Mouse (Mus musculus): ENCODE data around the gene Col28a1. TPM values are rescaled to one million over a fixed set of nuclear protein-coding genes. Genes with fewer than 3 reads are reported as not detected.
"Not testable (repeated sequence)": the region's sequence is repeated elsewhere in the genome, so short reads cannot be mapped to it uniquely, and the experiment has no call there.

Col28a1 gene
- polyA plus RNA-seq, 1 experiment = not detected

GRCm38 (mm10) chr6:7983646-7983979, 208.8 kb downstream of the Col28a1 start:
- no peak overlapping the region for H3K4me3 ChIP-seq

DNA sequence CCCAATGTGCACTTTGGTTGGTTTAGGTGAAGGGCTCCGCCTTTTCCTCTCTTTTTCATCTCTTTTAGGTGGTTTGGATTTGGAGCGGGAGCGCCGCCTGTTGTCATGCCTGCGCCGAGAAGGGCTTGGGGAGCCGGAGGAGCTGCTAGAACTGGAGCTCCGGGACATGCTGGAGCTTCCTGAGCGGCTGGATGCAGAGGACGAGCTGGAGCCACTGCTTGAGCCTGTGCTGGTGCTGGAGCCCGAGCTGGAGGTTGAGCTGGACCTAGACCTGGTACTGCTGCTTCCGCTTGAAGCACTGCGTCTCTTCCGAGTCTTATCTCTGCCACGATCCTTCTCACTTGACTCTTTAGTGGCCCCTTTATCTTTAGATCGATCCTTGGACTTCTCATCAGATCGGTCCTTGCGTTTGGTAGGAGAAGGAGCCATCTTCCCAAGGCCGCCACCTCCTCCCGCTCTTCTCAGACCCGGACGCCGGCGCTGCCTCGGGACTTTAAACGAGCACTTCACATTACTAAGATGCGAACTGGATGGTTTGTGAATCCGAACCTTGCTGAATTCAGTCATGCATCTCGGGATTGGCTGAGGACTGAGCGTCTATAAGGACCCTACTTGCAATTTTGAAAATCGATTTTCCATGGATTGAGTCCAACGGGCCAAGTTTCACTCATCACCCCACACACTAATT, 209.3 kb downstream of the Col28a1 start:
- H3ac ChIP-seq (ENCODE audit: control insufficient read depth, insufficient read length); H3K4me2 ChIP-seq (ENCODE audit: low read depth); H3K4me3 ChIP-seq; H3K79me2 ChIP-seq (ENCODE audit: control insufficient read depth, insufficient read depth); H3K36me3 ChIP-seq (ENCODE audit: control insufficient read depth, insufficient read depth): not testable (repeated sequence)
- peaks cover 11% of the 10 kb centered on the region for H3K27me3 ChIP-seq (ENCODE audit: control insufficient read depth, insufficient read depth, insufficient read length)

More at GRCm38 (mm10) chr6:7983646-7983979, 208.8 kb downstream of the Col28a1 start:
- H3K27me3 ChIP-seq (ENCODE audit: control insufficient read depth, insufficient read depth, insufficient read length) = peaks cover 12% of the 10 kb centered on the region
- TF ChIP-seq MYOD1 (IDR thresholded peaks at IDR 0.05; ENCODE audit: control insufficient read depth in 1 of 3, insufficient read length in 2 of 3, low read depth in 2 of 3) (no peak), REST (IDR thresholded peaks at IDR 0.05; ENCODE audit: insufficient read depth, insufficient read length) (no peak), POLR2A (IDR thresholded peaks at IDR 0.05; ENCODE audit: insufficient read length, low read depth) (no peak), CEBPB (IDR thresholded peaks at IDR 0.05; ENCODE audit: insufficient read depth, poor library complexity, severe bottlenecking) (no peak), SRF (IDR thresholded peaks at IDR 0.05; ENCODE audit: control insufficient read depth, insufficient read length, low read depth) (no peak), TCF12 (IDR thresholded peaks at IDR 0.05; ENCODE audit: insufficient read depth, poor library complexity, severe bottlenecking) (no peak)
- H3K4me2 ChIP-seq (ENCODE audit: low read depth) = no peak overlapping the region
- H3K36me3 ChIP-seq (ENCODE audit: control insufficient read depth, insufficient read depth) = no peaks in the 10 kb centered on the region
- no peaks in the 10 kb centered on the region for H3K79me2 ChIP-seq (ENCODE audit: control insufficient read depth, insufficient read depth)
- no peak overlapping the region for H3ac ChIP-seq (ENCODE audit: control insufficient read depth, insufficient read length)

- H3K79me2 ChIP-seq (ENCODE audit: control insufficient read depth, insufficient read depth) = no peaks in the 10 kb centered on the region
- TF ChIP-seq TCF3 (IDR thresholded peaks at IDR 0.05; ENCODE audit: insufficient read length, low read depth) (no peak), MYOG (IDR thresholded peaks at IDR 0.05; ENCODE audit: control insufficient read depth in 1 of 3, insufficient read depth in 1 of 3, insufficient read length in 2 of 3, low read depth in 2 of 3) (no peak), MYOD1 (IDR thresholded peaks at IDR 0.05; ENCODE audit: control insufficient read depth in 1 of 3, insufficient read length in 2 of 3, low read depth in 2 of 3) (no peak)
- H3K27me3 ChIP-seq (ENCODE audit: control insufficient read depth, insufficient read depth, insufficient read length) = no peaks in the 10 kb centered on the region
- H3K36me3 ChIP-seq (ENCODE audit: control insufficient read depth, insufficient read depth) = no peaks in the 10 kb centered on the region
- no peak overlapping the region for H3K4me2 ChIP-seq (ENCODE audit: low read depth)
- H3K4me3 ChIP-seq = no peak overlapping the region
- no peak overlapping the region for H3ac ChIP-seq (ENCODE audit: control insufficient read depth, insufficient read length)
Observed at GRCm38 (mm10) chr6:7971020-7971760, 221.2 kb downstream of the Col28a1 start.

DNA sequence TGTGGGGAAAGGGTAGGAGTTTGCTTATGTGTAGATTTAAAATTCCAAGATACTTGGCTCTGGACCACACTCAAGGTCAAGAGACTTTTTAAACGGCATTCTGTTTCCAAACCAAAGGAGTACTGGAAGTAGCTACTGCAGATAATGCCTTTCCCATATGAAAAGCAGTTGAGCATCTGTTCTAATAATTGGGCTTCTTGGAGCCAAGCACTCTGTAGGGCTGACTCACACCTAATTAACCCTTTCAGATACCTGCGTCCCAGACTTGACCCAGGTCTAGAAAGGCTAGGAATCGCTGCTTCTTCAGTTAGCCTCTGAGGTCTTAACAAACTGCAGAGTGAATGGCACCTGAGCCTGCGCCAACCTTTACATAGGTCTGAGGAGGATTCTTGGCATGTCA, 223.0 kb downstream of the Col28a1 start:
- no peak overlapping the region for H3K4me2 ChIP-seq (ENCODE audit: low read depth)
- no peaks in the 10 kb centered on the region for H3K79me2 ChIP-seq (ENCODE audit: control insufficient read depth, insufficient read depth)
- no peaks in the 10 kb centered on the region for H3K27me3 ChIP-seq (ENCODE audit: control insufficient read depth, insufficient read depth, insufficient read length)
- no peak overlapping the region for H3K4me3 ChIP-seq
- no peak overlapping the region for H3ac ChIP-seq (ENCODE audit: control insufficient read depth, insufficient read length)
- H3K36me3 ChIP-seq (ENCODE audit: control insufficient read depth, insufficient read depth) = no peaks in the 10 kb centered on the region
- TF ChIP-seq POLR2AphosphoS2 (IDR thresholded peaks at IDR 0.05; ENCODE audit: insufficient read length, low read depth) (no peak), SRF (IDR thresholded peaks at IDR 0.05; ENCODE audit: control insufficient read depth, insufficient read length, low read depth) (no peak), TCF12 (IDR thresholded peaks at IDR 0.05; ENCODE audit: insufficient read depth, poor library complexity, severe bottlenecking) (no peak), E2F4 (IDR thresholded peaks at IDR 0.05; ENCODE audit: insufficient read depth) (no peak)

DNA sequence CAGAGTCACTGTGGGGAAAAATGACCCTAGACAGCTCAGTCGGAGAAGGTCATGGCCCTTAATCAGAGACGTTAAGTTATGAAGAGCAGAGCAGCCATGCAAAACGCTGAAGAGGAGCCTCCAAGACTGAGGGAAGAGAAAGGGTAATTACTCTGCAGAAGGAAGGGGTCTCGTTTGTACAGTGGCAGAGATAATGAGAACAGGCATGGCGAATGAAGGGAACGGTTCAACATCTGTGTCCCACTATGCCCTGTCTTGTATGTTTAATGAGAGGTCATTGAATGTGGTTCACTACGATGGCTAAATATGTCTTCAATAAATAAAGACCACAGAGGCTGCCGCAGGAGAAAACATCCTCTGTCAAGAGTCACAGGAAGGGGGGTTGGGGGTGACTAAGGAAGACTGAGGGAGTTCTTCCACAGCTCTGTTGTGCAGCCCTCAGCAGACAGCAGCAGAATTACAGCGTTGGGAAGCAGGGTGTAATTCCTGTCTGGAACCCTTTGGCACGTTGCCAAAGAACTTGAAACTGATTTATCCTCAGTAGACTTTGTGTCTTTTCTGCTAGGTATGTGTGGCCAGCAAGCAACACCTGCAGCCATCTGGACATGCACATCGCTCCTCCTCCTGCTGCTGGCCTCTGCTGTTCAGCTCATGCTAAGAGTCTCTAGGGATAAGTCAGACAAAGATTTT, 226.4 kb downstream of the Col28a1 start:
- Histone ChIP-seq H3K4me3 (no peak overlapping the region), H3K79me2 (ENCODE audit: control insufficient read depth, insufficient read depth) (no peaks in the 10 kb centered on the region)

More for the DNA sequence above, 226.4 kb downstream of the Col28a1 start:
- H3K27me3 ChIP-seq (ENCODE audit: control insufficient read depth, insufficient read depth, insufficient read length) = no peaks in the 10 kb centered on the region
- TF ChIP-seq SRF (IDR thresholded peaks at IDR 0.05; ENCODE audit: control insufficient read depth, insufficient read length, low read depth) (no peak), POLR2A (IDR thresholded peaks at IDR 0.05; ENCODE audit: insufficient read length, low read depth) (no peak), REST (IDR thresholded peaks at IDR 0.05; ENCODE audit: insufficient read depth, insufficient read length) (no peak), USF1 (IDR thresholded peaks at IDR 0.05; ENCODE audit: low read depth) (no peak), MYOG (IDR thresholded peaks at IDR 0.05; ENCODE audit: control insufficient read depth in 1 of 3, insufficient read depth in 1 of 3, insufficient read length in 2 of 3, low read depth in 2 of 3) (no peak), TCF3 (IDR thresholded peaks at IDR 0.05; ENCODE audit: insufficient read length, low read depth) (no peak), CEBPB (IDR thresholded peaks at IDR 0.05; ENCODE audit: insufficient read depth, poor library complexity, severe bottlenecking) (no peak), POLR2AphosphoS2 (IDR thresholded peaks at IDR 0.05; ENCODE audit: insufficient read length, low read depth) (no peak), TCF12 (IDR thresholded peaks at IDR 0.05; ENCODE audit: insufficient read depth, poor library complexity, severe bottlenecking) (no peak), MAX (IDR thresholded peaks at IDR 0.05; ENCODE audit: low read depth) (no peak), E2F4 (IDR thresholded peaks at IDR 0.05; ENCODE audit: insufficient read depth) (no peak), MYOD1 (IDR thresholded peaks at IDR 0.05; ENCODE audit: control insufficient read depth in 1 of 3, insufficient read length in 2 of 3, low read depth in 2 of 3) (no peak)
- H3K4me2 ChIP-seq (ENCODE audit: low read depth) = no peak overlapping the region
- no peak overlapping the region for H3ac ChIP-seq (ENCODE audit: control insufficient read depth, insufficient read length)
- H3K36me3 ChIP-seq (ENCODE audit: control insufficient read depth, insufficient read depth) = no peaks in the 10 kb centered on the region

Data from myocyte (in vitro differentiated cells).